Mouse (Mus musculus) forebrain, embryonic 16.5 days (tissue): Measurements from ENCODE around the gene Adgrg4. TPM values are rescaled to one million over a fixed set of nuclear protein-coding genes. Genes with fewer than 3 reads are reported as not detected.

Experiments
- polyA plus RNA-seq: library from polyadenylated mRNA; unstranded; fragments of >200 nt; fragmentation: Nextera tagmentation; extraction: Ambion mirVana; gene quantifications from 2 replicates; pipeline ENCODE4 v1.2.1, GENCODE M21; 2015

The Adgrg4 gene
- polyA plus RNA-seq, 1 experiment from 2014 or later: not detected

Other genes with a start within 250 kb of the Adgrg4 start
- 103 and 125 TPM in 2 replicates for gene Fhl1, start 138.4 kb upstream of the Adgrg4 start, polyA plus RNA-seq
- gene Map7d3, start 47.8 kb upstream of the Adgrg4 start, polyA plus RNA-seq: 0.14 and 0.16 TPM in 2 replicates
- 0.84 and 1.2 TPM in 2 replicates for gene Brs3, start 172.9 kb downstream of the Adgrg4 start, polyA plus RNA-seq
- gene Htatsf1, start 183.4 kb downstream of the Adgrg4 start, polyA plus RNA-seq: 97.9 and 98.7 TPM in 2 replicates
- gene Vgll1, start 217.9 kb downstream of the Adgrg4 start, polyA plus RNA-seq: not detected in 2 replicates